Comparison of ENCODE assay signal across 13 mouse cellular contexts in the genomic region with DNA sequence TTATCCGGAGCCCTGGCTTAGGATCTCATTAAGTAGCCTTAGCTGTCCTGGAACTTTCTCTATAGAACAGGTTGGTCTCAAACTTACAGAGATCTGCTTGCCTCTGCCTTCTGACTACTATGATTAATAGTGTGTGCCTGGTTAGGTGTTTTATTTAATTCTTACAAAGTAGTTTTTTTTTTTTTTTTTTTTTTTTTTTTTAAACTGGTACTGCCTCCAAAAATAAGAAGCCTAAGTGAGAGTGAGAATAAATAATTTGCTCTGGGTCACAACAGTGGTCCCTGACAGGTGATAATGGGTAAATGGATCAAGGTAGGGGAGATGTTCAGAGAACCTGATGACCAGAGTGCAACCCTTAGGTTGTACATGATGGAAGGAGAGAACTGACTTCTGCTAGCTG. TPM values are rescaled to one million over a fixed set of nuclear protein-coding genes. Genes with fewer than 3 reads are reported as not detected.
DNase-seq lines count a peak whose midpoint lies in the region; ATAC-seq and TF ChIP-seq lines count a peak whose summit lies in the region.
"Had no signal": no experiment of that assay in that cellular context is flagged by ENCODE, and none has a peak within 500 bp of the region (broad histone marks: within the 10 kb centered on the region; RNA-seq: fewer than 3 reads in every experiment).

No protein-coding gene starts in this region.

- 20% methylated on average over 1 of the region's 1 CpGs for WGBS in kidney, adult 2 months
- WGBS in bone marrow, adult 2 months, result 48% methylated on average over 1 of the region's 1 CpGs
- 41% methylated on average over 1 of the region's 1 CpGs for WGBS in liver, postnatal 0 days (ENCODE audit: insufficient replicate concordance)
- 84% methylated on average over 1 of the region's 1 CpGs for WGBS in hindbrain, embryonic 13.5 days

- no peak for DNase-seq in kidney, adult 2 months
- DNase-seq in kidney, postnatal 25 days, result no peak
- no peak for DNase-seq in liver, postnatal 0 days
- DNase-seq in frontal cortex, postnatal 10 days (ENCODE audit: low spot score in 2 of 2), result no peak
- DNase-seq: kidney, adult 18-20 months; lung, postnatal 4 days; midbrain, embryonic 14.5 days; right cerebral cortex, postnatal 25 days had no signal

- no peaks in the 10 kb centered on the region for H3K27me3 ChIP-seq in kidney, adult 2 months (replicated peaks; ENCODE audit: control insufficient read depth, insufficient read depth, low read length)
- no peaks in the 10 kb centered on the region for H3K27me3 ChIP-seq in E14TG2a.4 (ENCODE audit: insufficient read depth, low read length)
- no peaks in the 10 kb centered on the region for H3K27me3 ChIP-seq in liver, postnatal 0 days (ENCODE audit: insufficient read depth, low read length)
- H3K27me3 ChIP-seq in hindbrain, embryonic 13.5 days, result no peaks in the 10 kb centered on the region
- H3K27me3 ChIP-seq: heart, embryonic 12.5 days had no signal

- H3K9me3 ChIP-seq in E14TG2a.4 (ENCODE audit: low read length), result no peaks in the 10 kb centered on the region
- no peaks in the 10 kb centered on the region for H3K9me3 ChIP-seq in liver, postnatal 0 days (ENCODE audit: low read length)
- H3K9me3 ChIP-seq in hindbrain, embryonic 13.5 days, result no peaks in the 10 kb centered on the region
- H3K9me3 ChIP-seq: heart, embryonic 12.5 days had no signal

- H3K4me1 ChIP-seq in kidney, adult 2 months (ENCODE audit: control insufficient read depth, insufficient read depth, low read length), result peaks cover 12% of the 10 kb centered on the region; the same call in 1 of the 2 replicates
- H3K4me1 ChIP-seq in E14TG2a.4 (replicated peaks; ENCODE audit: low read depth, low read length), result peaks cover 68% of the 10 kb centered on the region
- H3K4me1 ChIP-seq in bone marrow, adult 2 months (ENCODE audit: control insufficient read depth, insufficient read depth, low read length), result peaks cover 4% of the 10 kb centered on the region; the same call in 1 of the 2 replicates
- peaks cover 55% of the 10 kb centered on the region for H3K4me1 ChIP-seq in liver, postnatal 0 days (ENCODE audit: insufficient read depth)
- H3K4me1 ChIP-seq in hindbrain, embryonic 13.5 days (replicated peaks), result peaks cover 9% of the 10 kb centered on the region

- H3K4me3 ChIP-seq in kidney, adult 2 months (ENCODE audit: insufficient read depth, low read depth, low read length), result no peak overlapping the region
- peak overlapping the region; percentile 87 for H3K4me3 ChIP-seq in E14TG2a.4 (replicated peaks; ENCODE audit: low read length)
- peak overlapping the region; percentile 51 for H3K4me3 ChIP-seq in bone marrow, adult 2 months (replicated peaks; ENCODE audit: control insufficient read depth, low read depth, low read length)
- H3K4me3 ChIP-seq in liver, postnatal 0 days (ENCODE audit: low read depth, low read length), result peak overlapping the region; percentile 87
- no peak overlapping the region for H3K4me3 ChIP-seq in hindbrain, embryonic 13.5 days

- no peaks in the 10 kb centered on the region for H3K36me3 ChIP-seq in kidney, adult 2 months (ENCODE audit: control insufficient read depth, insufficient read depth, low read length)
- H3K36me3 ChIP-seq in E14TG2a.4 (ENCODE audit: insufficient read depth, low read length), result peaks cover 31% of the 10 kb centered on the region
- H3K36me3 ChIP-seq in liver, postnatal 0 days (replicated peaks; ENCODE audit: insufficient read depth, low read length), result peaks cover 11% of the 10 kb centered on the region
- no peaks in the 10 kb centered on the region for H3K36me3 ChIP-seq in hindbrain, embryonic 13.5 days

- 0 out of 2 replicates have a peak overlapping the region, but pooled peaks have one; percentile 31 for H3K9ac ChIP-seq in liver, postnatal 0 days (replicated peaks)
- H3K9ac ChIP-seq in hindbrain, embryonic 13.5 days, result no peak overlapping the region
- H3K9ac ChIP-seq: hindbrain, embryonic 14.5 days had no signal

- H3K27ac ChIP-seq in kidney, adult 2 months (ENCODE audit: insufficient read depth, low read depth, low read length), result peak overlapping the region; percentile 43; the same call in 1 of the 2 replicates
- H3K27ac ChIP-seq in bone marrow, adult 2 months (ENCODE audit: control insufficient read depth, insufficient read depth, low read depth, low read length, poor library complexity), result no peak overlapping the region
- no peak overlapping the region for H3K27ac ChIP-seq in liver, postnatal 0 days (ENCODE audit: low read depth)
- H3K27ac ChIP-seq in hindbrain, embryonic 13.5 days, result no peak overlapping the region
- H3K27ac ChIP-seq: hindbrain, embryonic 14.5 days had no signal

- ATAC-seq in liver, postnatal 0 days, result no peak
- no peak for ATAC-seq in hindbrain, embryonic 13.5 days (ENCODE audit: low FRiP score)

- TF ChIP-seq EP300 in liver, postnatal 0 days (IDR thresholded peaks at IDR 0.05; ENCODE audit: low read depth), result no peak

- TF ChIP-seq POLR2A in kidney, adult 2 months (IDR thresholded peaks at IDR 0.05; ENCODE audit: low read depth, low read length), result no peak
- TF ChIP-seq POLR2A in bone marrow, adult 2 months (IDR thresholded peaks at IDR 0.05; ENCODE audit: borderline replicate concordance, control insufficient read depth, low read depth, low read length), result no peak

- peak overlapping the region; percentile 98 for H3K4me2 ChIP-seq in liver, postnatal 0 days (ENCODE audit: low read depth, low read length)
- H3K4me2 ChIP-seq in hindbrain, embryonic 13.5 days, result no peak overlapping the region

- TF ChIP-seq CTCF in kidney, adult 2 months (conservative IDR thresholded peaks at IDR 0.05; ENCODE audit: insufficient read depth, insufficient read length, low read depth, low read length), result no peak
- no peak for TF ChIP-seq CTCF in E14TG2a.4 (conservative IDR thresholded peaks at IDR 0.05; ENCODE audit: low read length)
- no peak for TF ChIP-seq CTCF in bone marrow, adult 2 months (IDR thresholded peaks at IDR 0.05; ENCODE audit: control insufficient read depth, insufficient read depth, low read length)
- TF ChIP-seq CTCF in liver, postnatal 0 days (IDR thresholded peaks at IDR 0.05; ENCODE audit: low read depth), result no peak

RNA-seq across cellular contexts. Expression of a gene that starts 3.4 kb away (rescaled TPM):
- polyA plus RNA-seq in kidney, adult 2 months (2012; rRNA removed), result 49.7 and 62.7 TPM in 2 replicates
- 15.9 and 24.6 TPM in 2 replicates for polyA plus RNA-seq in bone marrow, adult 2 months (2011; ENCODE audit: insufficient read depth, insufficient read length, low replicate concordance, missing spikeins)
- 20.6 and 22.7 TPM in 2 replicates for polyA plus RNA-seq in liver, postnatal 0 days (2015; fragmentation: Nextera tagmentation; extraction: Ambion mirVana)
- polyA plus RNA-seq in hindbrain, embryonic 13.5 days (2015; fragmentation: Nextera tagmentation; extraction: Ambion mirVana), result 3.4 and 3.9 TPM in 2 replicates

RNA-seq across cellular contexts. Expression of a gene that starts 54.7 kb away (rescaled TPM):
- polyA plus RNA-seq in kidney, adult 2 months (2012; rRNA removed), result 12.7 and 13.6 TPM in 2 replicates
- 2.2 and 4.7 TPM in 2 replicates for polyA plus RNA-seq in bone marrow, adult 2 months (2011; ENCODE audit: insufficient read depth, insufficient read length, low replicate concordance, missing spikeins)
- 8.4 and 9.1 TPM in 2 replicates for polyA plus RNA-seq in liver, postnatal 0 days (2015; fragmentation: Nextera tagmentation; extraction: Ambion mirVana)
- polyA plus RNA-seq in hindbrain, embryonic 13.5 days (2015; fragmentation: Nextera tagmentation; extraction: Ambion mirVana), result 16.5 and 17.3 TPM in 2 replicates

Comparison
In these comparisons a context has a peak if more than half of its experiments do, and no peak if none do; other contexts are left out.
1. H3K4me3 ChIP-seq: peak in E14TG2a.4 (single experiment), bone marrow, adult 2 months (single experiment) and liver, postnatal 0 days (single experiment); none in kidney, adult 2 months (single experiment) and hindbrain, embryonic 13.5 days (single experiment).